Mouse (Mus musculus): ENCODE measurements at regions not wholly inside any gene's neighbourhood (a gene's known extent, or its start where the extent isn't known, plus 50 kb on each side); places are given as distances from the start of the nearest gene placed in this dataset.

- no peak for DNase-seq (ENCODE audit: low spot score in 2 of 2)
Measured at GRCm38 (mm10) chr5:69678770-69679169, 86.6 kb upstream of the Gnpda2 start.

GRCm38 (mm10) chr5:69678268-69678667 lies 86.1 kb upstream of the Gnpda2 start:
- no peak for DNase-seq (ENCODE audit: low spot score in 2 of 2)

- DNase-seq (ENCODE audit: low spot score in 2 of 2) = peak in 1 of 2 experiments; percentile 3
Measured at GRCm38 (mm10) chr5:69665555-69665954, 73.4 kb upstream of the Gnpda2 start.

DNA sequence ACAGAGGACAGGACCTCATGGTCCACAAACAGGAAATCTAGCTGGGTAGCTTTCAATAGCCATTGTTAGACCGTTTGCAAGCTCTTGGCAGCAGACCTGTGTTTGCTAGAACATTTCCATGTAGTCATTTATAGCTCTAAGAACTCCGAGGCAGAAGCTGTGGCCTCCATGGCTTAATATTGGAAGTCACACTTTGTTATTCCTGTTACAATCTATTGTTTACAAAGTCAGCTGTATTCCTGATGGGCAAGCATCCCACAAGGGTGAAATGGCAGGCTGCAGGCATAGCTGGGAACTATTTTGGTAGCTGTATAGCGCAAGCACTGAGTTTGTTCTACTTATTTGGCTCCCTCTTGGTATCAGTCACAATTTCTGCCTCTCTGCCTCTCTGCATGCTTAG lies 71.8 kb upstream of the Gnpda2 start:
- DNase-seq (ENCODE audit: low spot score in 2 of 2) = no peak
